Mouse (Mus musculus): Measurements from ENCODE around the gene Borcs6.
"Not testable (repeated sequence)": the region's sequence is repeated elsewhere in the genome, so short reads cannot be mapped to it uniquely, and the experiment has no call there.

Gene Borcs6

GRCm38 (mm10) chr11:69089616-69090290 is 30.2 kb downstream of the Borcs6 start:
- DNase-seq = no peak

GRCm38 (mm10) chr11:69090367-69090766 is 30.9 kb downstream of the Borcs6 start:
- DNase-seq = no peak

GRCm38 (mm10) chr11:69091566-69092385 is 32.3 kb downstream of the Borcs6 start:
- no peak for DNase-seq

- DNase-seq = peak; percentile 85 to 92
Measured at GRCm38 (mm10) chr11:69092386-69092751, 32.9 kb downstream of the Borcs6 start.

- no peak for DNase-seq
Measured at GRCm38 (mm10) chr11:69092871-69093270, 33.4 kb downstream of the Borcs6 start.

- not testable (repeated sequence) for DNase-seq
Measured at GRCm38 (mm10) chr11:69093856-69094255, 34.3 kb downstream of the Borcs6 start.

GRCm38 (mm10) chr11:69094697-69095429 is 35.3 kb downstream of the Borcs6 start, which contains the start of gene Per1:
TSS of gene Per1 (plus strand) at chr11:69095217.
- peak; percentile 99 to 100 for DNase-seq

GRCm38 (mm10) chr11:69095511-69096231 is 36.2 kb downstream of the Borcs6 start:
- DNase-seq = peak in 1 of 2 experiments; percentile 72

GRCm38 (mm10) chr11:69096360-69096986 is 37.0 kb downstream of the Borcs6 start:
- no peak for DNase-seq

- DNase-seq = peak; percentile 100
Measured at GRCm38 (mm10) chr11:69096987-69097900, 37.7 kb downstream of the Borcs6 start.

GRCm38 (mm10) chr11:69098039-69098761 is 38.7 kb downstream of the Borcs6 start:
- no peak for DNase-seq

- peak; percentile 98 to 99 for DNase-seq
Measured at GRCm38 (mm10) chr11:69098762-69099091, 39.2 kb downstream of the Borcs6 start.

- DNase-seq = peak; percentile 91
Measured at GRCm38 (mm10) chr11:69099177-69099914, 39.8 kb downstream of the Borcs6 start.

GRCm38 (mm10) chr11:69099915-69100345 is 40.4 kb downstream of the Borcs6 start:
- DNase-seq = peak; percentile 95 to 96

GRCm38 (mm10) chr11:69100639-69101360 is 41.3 kb downstream of the Borcs6 start:
- DNase-seq = peak in 1 of 2 experiments; percentile 14

GRCm38 (mm10) chr11:69101604-69102402 is 42.3 kb downstream of the Borcs6 start:
- no peak for DNase-seq

- no peak for DNase-seq
Measured at GRCm38 (mm10) chr11:69102403-69102725, 42.8 kb downstream of the Borcs6 start.

- DNase-seq = no peak
Measured at GRCm38 (mm10) chr11:69103121-69103520, 43.6 kb downstream of the Borcs6 start.
